Mouse (Mus musculus) G1E-ER4 (cell line): ENCODE results near the gene Gstt2. TPM values are rescaled to one million over a fixed set of nuclear protein-coding genes. Genes with fewer than 3 reads are reported as not detected.

Experiments
- GATA1 ChIP-seq: IDR thresholded peaks from one replicate; pipeline ENCODE4 v1.8.0; 2012; ENCODE audit warnings: low read length, inconsistent platforms
- polyA plus RNA-seq: library from polyadenylated mRNA; stranded (reverse); fragments of >175 nt; gene quantifications from 2 replicates; pipeline ENCODE4 v1.2.3, GENCODE M21; 2012

Gstt2 gene
- polyA plus RNA-seq, 1 experiment = 7.3 TPM

DNA sequence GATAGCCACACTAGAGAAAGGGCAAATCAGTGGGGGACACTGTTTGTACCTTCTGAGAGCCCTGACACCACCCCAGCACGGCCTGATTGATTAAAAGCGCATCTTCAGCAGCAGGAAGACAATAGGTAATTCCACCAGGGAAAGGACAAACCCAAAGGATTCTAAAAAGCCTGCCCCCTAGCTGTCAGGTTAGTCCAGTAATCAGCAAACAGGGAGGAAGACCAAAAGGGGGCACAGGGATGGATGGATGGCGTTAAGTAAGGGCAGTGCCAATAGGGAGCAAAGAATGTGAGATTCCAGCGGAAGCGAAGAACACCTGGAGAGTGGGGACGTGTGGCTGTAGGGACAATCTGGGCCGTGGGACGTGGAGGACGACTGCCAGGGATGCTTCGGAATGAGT lies 18.6 kb downstream of the Gstt2 start:
- TF ChIP-seq GATA1 = no peak

DNA sequence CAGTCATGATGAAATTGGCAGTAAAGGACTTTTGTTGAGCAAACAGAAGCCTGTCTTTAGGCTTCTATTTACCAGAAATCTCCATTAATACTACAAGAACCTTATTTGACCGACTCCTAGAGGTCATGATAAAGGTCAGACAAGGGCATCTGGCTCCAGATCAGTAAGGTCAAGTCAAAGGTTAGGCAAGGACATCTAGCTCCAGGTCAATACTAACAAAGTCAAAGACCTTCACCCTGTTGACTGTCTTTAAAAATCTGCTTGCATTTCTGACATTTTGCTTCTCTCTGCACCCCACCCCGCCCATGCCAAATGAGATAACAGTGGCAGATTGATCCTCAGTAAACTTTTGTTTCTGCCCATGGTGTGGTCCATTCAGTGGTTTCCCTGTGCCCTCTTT lies 33.0 kb downstream of the Gstt2 start:
- no peak for TF ChIP-seq GATA1

- no peak for TF ChIP-seq GATA1
Observed at GRCm38 (mm10) chr10:75798176-75798696, 39.0 kb downstream of the Gstt2 start, which contains the start of gene Gstt1. Gstt1 (minus strand) TSS chr10:75798584.

DNA sequence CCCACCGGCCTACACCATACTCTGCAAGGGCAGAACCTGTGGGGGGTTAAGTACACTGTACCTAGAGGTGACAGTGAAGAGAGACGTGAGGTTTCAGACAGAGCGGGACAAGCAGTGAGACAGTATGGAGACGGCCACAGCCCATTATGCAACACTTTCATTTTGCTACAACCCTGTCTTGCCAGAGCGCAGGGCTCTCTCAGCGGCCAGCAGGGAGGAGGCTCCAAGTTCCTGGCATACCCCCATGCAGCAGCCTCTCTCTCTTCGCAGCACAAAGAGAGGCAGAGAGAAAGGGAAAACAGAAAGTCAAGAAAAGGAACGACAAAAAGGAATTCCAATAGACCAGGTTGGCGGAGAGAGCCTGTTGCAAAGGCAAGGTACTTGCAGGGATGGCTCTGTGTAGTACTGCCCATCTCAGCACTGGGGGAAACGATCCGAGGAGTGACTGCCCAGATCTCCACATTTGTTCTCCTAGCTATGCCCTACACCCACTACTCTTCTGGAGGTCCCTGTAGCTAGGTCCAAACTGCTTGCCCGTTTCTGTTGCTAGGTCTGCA lies 39.5 kb downstream of the Gstt2 start:
- no peak for TF ChIP-seq GATA1

DNA sequence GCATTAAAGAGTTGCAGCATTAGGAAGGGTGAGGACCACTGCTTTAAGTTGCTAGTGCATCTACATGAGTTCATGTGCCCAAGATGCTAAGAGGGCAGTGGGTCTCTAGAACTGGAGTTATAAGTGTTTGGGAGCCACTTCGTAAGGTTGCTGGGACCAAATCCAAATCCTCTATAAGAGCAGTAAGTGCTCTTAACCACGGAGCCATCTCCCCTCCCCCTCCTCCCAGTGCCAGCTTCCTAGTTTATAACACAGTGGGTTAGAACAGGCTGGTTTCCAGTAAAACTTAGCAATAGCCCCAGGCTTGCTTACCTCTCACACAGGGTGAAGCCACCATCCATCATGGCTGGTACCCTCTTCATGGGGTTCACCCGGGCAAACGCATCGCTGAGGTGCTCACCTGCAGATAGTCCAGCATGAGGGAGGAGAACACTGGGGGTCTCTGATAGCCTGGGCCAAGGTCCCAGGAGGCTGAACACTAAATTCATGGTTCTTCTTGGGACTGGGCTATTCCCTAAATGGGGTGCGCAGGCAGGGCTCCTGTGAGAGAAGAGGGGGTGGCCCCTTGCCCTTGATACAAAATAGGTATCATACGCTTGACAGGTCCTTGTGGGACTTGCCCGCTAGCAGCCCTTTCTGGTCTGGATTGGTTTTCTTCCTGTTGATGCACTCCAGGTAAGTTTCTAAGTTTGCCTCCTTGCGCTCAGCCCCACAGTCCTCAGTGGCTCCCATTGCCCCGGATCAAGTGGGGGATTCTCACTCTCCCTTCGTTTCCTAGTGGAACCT lies 40.3 kb downstream of the Gstt2 start:
- TF ChIP-seq GATA1 = no peak

GRCm38 (mm10) chr10:75794880-75795279 lies 42.3 kb downstream of the Gstt2 start:
- TF ChIP-seq GATA1 = no peak

DNA sequence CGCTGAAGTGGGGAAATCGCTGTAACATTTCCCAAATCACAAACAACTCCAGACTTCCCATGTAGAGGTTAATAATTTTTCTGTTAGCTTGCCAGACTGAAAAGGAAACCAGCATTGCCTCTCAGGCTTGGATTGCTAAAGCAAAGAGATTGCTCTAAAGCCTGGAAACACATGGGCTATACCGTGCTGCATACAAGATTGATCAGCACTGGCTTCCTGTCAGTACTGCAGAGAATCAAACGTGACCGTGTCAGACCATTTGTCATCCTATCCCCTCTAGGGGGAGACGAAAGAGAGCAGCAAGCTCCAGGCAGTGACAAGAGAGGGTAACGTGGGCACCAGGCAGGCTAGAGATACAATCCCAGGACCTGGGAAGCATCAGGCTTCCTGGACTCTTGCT lies 46.5 kb downstream of the Gstt2 start:
- TF ChIP-seq GATA1 = no peak

- no peak for TF ChIP-seq GATA1
Observed at GRCm38 (mm10) chr10:75789841-75790240, 47.4 kb downstream of the Gstt2 start.

DNA sequence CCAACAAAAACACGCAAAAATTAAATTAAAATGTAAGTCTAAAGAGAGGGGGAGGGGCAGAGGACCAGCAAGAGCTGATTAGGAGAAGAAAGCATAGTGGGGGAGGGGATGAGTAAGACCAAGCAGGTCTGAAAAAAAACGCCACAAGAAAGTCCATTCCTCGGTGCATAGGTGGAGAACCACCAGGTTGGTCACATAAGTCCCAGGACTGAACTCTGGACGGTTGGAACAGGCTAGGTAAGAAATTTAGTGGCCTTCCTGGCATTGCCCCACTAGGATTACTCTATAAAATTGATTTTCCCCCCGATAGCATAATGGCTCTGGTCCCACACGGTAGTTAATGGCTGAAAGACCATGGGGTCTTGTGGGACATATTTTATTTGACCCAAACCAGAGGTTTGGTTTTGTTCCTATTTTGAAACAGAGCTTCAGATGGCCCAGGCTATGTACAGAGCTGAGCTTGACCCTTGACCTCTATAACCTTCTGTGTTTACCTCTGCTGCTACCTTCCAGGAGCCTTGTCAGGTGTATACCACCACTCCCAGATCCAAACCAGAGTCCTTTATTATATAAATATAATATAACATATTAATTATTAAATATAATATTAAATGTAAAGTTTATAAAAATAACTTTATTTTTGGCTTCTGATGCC lies 48.0 kb downstream of the Gstt2 start:
- no peak for TF ChIP-seq GATA1

DNA sequence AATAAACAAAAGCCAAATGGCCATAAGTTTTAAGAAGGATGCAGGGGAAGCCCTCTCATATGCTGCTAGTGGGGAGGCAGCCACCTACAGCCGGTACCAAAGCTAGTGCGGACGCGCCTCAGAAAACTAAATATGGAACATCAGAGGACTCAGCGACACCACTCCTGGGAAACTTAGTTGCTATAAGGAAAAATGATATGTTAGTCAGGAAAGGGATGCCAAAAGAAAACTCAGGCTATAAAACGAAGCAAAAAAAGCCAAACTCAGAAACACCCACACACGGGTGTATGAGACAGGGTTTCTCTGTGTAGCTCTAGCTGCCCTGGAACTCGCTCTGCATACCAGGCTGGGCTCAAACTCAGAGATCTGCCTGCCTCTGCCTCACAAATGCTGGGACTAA lies 48.9 kb downstream of the Gstt2 start:
- TF ChIP-seq GATA1 = no peak

GRCm38 (mm10) chr10:75785442-75785841 lies 51.8 kb downstream of the Gstt2 start:
- no peak for TF ChIP-seq GATA1

Other genes starting within 250 kb of the Gstt2 start
- gene Ggt5, start 248.1 kb downstream of the Gstt2 start, polyA plus RNA-seq = 0.10 TPM in 1 of 2 replicates, not detected in the other
- gene Susd2, start 193.4 kb downstream of the Gstt2 start, polyA plus RNA-seq = 0.04 and 0.05 TPM in 2 replicates
- gene Cabin1, start 73.1 kb downstream of the Gstt2 start, polyA plus RNA-seq = 64.0 and 70.9 TPM in 2 replicates
- 66.4 and 68.5 TPM in 2 replicates for gene Ddt, start 64.0 kb downstream of the Gstt2 start, polyA plus RNA-seq
- gene Gm20441, start 56.5 kb downstream of the Gstt2 start, polyA plus RNA-seq = not detected in 2 replicates
- 0.25 and 0.31 TPM in 2 replicates for gene Gstt3, start 56.0 kb downstream of the Gstt2 start, polyA plus RNA-seq
- gene Gstt1, start 38.8 kb downstream of the Gstt2 start, polyA plus RNA-seq = not detected in 2 replicates
- gene Gstt4, start 14.9 kb downstream of the Gstt2 start, polyA plus RNA-seq = not detected in 2 replicates
- gene Mif, start 22.8 kb upstream of the Gstt2 start, polyA plus RNA-seq = 3,863 and 3,963 TPM in 2 replicates
- gene Derl3, start 56.0 kb upstream of the Gstt2 start, polyA plus RNA-seq = 0.27 and 0.36 TPM in 2 replicates
- 253 and 299 TPM in 2 replicates for gene Smarcb1, start 84.2 kb upstream of the Gstt2 start, polyA plus RNA-seq
- 585 and 819 TPM in 2 replicates for gene Chchd10, start 95.7 kb upstream of the Gstt2 start, polyA plus RNA-seq
- gene Mmp11, start 99.1 kb upstream of the Gstt2 start, polyA plus RNA-seq = 0.12 TPM in 1 of 2 replicates, not detected in the other
- not detected in 2 replicates for gene Gm867, start 103.2 kb upstream of the Gstt2 start, polyA plus RNA-seq
- gene Vpreb3, start 105.6 kb upstream of the Gstt2 start, polyA plus RNA-seq = not detected in 2 replicates
- gene Gm5134, start 117.1 kb upstream of the Gstt2 start, polyA plus RNA-seq = not detected in 2 replicates
- 7.0 and 8.8 TPM in 2 replicates for gene Zfp280b, start 195.2 kb upstream of the Gstt2 start, polyA plus RNA-seq